Mouse (Mus musculus) ES-E14 (cell line): ENCODE results near the gene Srbd1.
A peak's percentile ranks its signal among the peaks of the same experiment; 100 is the strongest.

ENCODE experiments used
- CHD2 ChIP-seq: IDR thresholded peaks from 2 replicates; pipeline ENCODE4 v1.6.1; 2014; ENCODE audit warnings: mild to moderate bottlenecking, low read depth, low read length, inconsistent platforms
- HCFC1 ChIP-seq: IDR thresholded peaks from 2 replicates; pipeline ENCODE4 v1.6.1; 2012; ENCODE audit warnings: low read length, inconsistent platforms, borderline replicate concordance; ENCODE audit not compliant: insufficient read depth
- MAFK ChIP-seq: IDR thresholded peaks from 2 replicates; pipeline ENCODE4 v1.6.1; 2014; ENCODE audit warnings: mild to moderate bottlenecking, low read depth, low read length, inconsistent platforms; ENCODE audit not compliant: insufficient read depth
- ZC3H11A ChIP-seq: IDR thresholded peaks from 2 replicates; pipeline ENCODE4 v1.6.1; 2012; ENCODE audit warnings: low read depth, mild to moderate bottlenecking, inconsistent platforms, low read length, borderline replicate concordance
- ZNF384 ChIP-seq: IDR thresholded peaks from 2 replicates; pipeline ENCODE4 v1.6.1; 2012; ENCODE audit warnings: low read depth, low read length, inconsistent platforms

- TF ChIP-seq CHD2 (peak; percentile 100), ZNF384 (no peak), MAFK (no peak), ZC3H11A (no peak), HCFC1 (no peak)
Observed at GRCm38 (mm10) chr17:86150867-86151348, 5.9 kb upstream of the Srbd1 start.
